Mouse (Mus musculus): ENCODE results near the gene Amacr. TPM values are rescaled to one million over a fixed set of nuclear protein-coding genes. Genes with fewer than 3 reads are reported as not detected.

Gene Amacr
- total RNA-seq (2021), result 10 to 100 TPM; 10.5 to 11.6 TPM

DNA sequence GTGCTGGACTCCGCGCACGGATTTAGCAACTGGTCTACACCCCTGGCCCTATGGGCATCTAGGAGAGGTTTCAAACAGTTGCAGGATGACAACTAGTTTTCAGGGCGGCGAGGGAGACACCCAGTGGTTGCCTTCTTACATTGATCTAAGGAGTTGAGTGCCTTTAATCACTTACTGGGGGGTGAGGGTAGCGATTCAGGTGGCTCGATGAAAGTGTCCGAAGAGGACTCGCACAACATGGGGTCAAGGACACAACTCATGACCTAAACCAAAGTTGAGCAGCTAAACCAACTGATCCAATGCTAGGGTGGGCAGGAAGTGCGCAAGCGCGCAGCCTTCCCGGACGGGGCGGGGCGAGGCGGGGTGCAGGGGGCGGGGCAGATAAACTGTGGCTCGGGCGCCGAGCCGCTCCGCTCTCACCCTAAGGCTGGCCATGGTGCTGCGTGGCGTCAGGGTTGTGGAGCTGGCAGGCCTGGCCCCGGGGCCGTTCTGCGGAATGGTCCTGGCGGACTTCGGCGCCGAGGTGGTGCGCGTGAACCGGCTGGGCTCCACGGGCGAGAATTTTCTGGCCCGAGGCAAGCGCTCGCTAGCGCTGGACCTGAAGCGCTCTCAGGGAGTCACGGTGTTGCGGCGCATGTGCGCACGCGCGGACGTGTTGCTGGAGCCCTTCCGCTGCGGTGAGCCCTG is at the start of gene Amacr:
Gene Amacr, plus strand, starts transcription at position 380 of the 687 bp plus-strand sequence.
- DNase-seq (ENCODE audit: extremely low spot score in 1 of 2, low spot score in 1 of 2), result peak; percentile 78 to 92

DNA sequence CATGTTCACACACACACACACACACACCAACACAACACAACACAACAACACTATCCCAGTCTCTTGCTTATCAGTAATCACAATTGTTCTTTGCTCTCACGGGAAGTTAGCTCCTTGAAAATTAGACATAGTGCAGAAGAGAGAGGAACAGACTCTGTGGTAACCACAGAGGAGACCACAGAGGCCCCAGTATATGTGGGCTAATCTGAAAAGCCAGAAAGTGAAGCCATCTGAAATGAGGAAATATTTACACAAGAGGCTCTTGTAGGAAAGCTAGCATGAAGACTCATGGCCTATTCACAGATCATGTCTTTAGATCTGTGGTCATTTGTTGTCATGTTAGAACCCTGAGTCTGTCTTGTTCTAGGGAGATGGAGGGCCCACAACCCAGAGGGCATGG is 47.6 kb upstream of the Amacr start:
- DNase-seq (ENCODE audit: extremely low spot score in 1 of 2, low spot score in 1 of 2), result no peak

DNA sequence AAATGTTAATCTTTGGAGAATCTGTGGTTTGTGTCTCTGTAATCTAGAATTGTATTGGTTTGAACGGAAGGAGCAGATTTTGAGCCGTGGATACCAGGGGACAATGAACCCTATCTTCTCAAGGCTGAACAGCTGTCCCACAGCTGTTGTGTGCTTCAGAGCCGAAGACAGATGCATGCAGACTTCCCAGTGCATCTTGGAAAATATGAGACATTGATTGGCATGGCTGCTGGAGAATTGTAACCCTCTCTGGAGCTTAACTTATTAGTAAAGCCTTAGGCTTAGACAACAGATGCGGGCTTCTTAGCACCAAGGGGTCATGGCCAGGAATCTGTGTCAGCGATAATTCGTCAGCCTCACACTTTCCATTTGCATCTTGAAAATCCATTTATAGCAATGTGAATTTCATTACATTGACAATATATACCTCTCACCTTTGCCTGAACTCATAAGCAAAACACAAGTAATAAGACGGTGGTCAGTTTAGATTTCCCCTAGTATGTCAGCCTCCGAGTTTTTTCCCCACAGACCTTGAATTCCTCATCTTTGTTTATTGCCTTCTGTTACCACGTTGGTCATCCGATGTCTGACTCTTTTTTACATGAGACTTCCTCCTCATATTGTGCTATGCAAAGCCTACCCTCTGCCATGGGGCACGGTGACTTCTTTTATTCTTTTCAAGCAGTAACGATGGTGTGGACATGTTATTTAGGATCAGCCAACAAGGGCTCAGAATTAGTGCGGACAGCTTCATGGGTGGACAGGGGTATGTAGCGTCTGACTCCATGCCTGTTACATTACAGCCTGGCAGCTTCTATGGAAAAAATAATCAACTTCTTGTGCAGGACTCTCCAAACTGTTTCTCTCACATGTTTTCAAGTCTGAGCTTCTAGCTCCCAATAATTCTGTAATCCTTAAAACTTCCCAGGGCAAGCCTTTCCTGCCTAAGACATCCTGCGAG is 41.1 kb upstream of the Amacr start:
- DNase-seq (ENCODE audit: extremely low spot score in 1 of 2, low spot score in 1 of 2), result no peak

DNA sequence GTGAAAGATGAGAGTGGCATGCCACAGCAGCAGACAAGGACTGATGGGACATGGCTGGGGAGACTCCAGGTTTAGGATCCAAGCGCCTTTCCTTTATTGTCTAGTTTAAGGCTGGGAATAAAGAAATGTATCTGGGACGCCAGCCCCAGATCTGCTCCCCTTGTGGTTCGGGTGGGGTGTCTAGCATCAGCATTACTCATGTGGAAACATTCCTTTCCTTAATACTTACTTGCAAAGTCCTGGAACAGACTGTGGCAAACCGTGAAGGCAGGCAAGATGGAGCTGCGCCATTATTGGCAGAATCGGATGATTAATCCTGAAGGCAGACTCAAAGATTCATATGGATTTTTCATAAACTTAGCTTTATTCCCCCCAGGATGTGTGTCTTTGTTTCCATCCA is 39.7 kb upstream of the Amacr start:
- no peak for DNase-seq (ENCODE audit: extremely low spot score in 1 of 2, low spot score in 1 of 2)

DNA sequence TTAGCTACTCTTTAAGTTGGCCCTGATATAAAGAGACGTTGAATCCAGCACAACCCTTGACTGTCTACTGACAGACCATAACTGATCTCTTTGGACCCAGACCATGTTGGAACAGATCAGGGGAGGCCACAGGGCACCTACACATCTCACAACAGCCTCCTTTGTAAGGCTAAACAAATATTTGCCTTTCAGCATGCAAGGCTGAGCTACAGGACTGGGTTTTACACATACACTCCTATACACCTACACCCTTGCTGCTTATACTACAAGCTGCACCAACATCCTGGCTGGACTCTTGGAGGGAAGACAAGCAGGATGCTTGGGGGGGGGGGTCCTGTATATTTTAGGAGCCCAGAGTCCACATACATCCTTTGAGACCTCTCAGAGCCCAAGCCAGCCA is 33.7 kb upstream of the Amacr start:
- no peak for DNase-seq (ENCODE audit: extremely low spot score in 1 of 2, low spot score in 1 of 2)

DNA sequence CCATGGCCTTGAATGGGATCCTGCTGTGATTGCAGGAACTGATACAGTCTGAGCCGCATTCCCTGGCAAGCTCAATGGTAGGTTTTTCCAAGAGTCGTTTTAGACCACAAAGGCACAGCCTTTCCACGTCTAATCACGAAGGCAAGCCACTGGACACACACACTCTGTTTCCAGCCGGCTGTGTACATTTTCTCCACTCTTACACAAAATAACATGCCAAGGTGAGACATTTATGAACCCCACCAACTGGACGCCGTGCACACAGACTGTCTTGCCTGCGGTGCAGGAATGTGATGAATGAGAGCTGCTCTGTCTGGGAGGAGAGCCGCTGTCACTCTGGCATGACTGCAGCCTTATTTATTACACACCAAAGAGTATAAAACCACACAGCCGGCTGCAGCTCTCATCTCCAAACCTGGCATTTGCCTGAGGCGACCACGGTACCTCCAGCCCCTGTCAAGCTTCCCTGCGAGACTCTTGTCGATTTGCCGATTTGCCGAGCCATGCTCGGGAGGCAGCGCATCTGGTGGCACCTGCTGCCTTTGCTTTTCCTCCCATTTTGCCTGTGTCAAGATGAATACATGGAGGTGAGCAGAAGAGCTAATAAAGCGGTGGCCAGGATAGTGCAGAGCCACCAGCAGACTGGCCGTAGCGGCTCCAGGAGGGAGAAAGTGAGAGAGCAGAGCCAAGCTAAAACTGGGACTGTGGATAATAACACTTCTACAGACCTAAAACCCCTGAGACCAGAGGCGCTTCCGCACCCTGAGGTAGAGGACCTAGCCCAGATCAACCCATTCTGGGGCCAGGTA is 29.4 kb upstream of the Amacr start, which contains the start of gene C1qtnf3:
Gene C1qtnf3, plus strand, starts transcription at position 382 of the 809 bp plus-strand sequence.
- DNase-seq (ENCODE audit: extremely low spot score in 1 of 2, low spot score in 1 of 2), result peak in 1 of 2 experiments; percentile 6

DNA sequence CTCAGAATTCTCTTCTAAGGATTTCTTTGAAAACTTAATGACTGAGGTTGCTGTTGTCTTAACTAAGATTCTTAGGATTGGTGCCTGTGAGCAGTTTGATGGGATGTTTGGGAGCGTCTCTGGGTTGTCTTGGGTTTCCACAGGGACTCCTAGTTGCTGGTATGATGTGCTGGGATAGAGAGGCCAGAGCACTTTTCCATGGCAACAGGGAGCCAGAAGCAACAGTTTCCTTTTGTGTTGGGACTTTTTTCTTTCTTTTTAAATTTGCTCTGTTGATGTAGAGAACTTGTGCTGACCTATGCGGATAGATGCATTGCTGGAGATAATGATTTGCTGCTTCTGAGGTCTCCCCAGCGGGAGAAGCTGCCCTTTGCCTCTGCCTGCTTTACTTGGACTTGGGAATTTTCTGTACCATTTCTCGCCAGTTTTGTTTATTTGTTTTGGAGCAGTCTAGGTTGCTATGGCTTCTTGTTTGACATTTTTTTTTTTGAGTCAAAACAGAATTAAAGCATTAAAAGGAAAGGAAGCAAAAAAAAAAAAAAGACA is 28.7 kb upstream of the Amacr start:
- no peak for DNase-seq (ENCODE audit: extremely low spot score in 1 of 2, low spot score in 1 of 2)

DNA sequence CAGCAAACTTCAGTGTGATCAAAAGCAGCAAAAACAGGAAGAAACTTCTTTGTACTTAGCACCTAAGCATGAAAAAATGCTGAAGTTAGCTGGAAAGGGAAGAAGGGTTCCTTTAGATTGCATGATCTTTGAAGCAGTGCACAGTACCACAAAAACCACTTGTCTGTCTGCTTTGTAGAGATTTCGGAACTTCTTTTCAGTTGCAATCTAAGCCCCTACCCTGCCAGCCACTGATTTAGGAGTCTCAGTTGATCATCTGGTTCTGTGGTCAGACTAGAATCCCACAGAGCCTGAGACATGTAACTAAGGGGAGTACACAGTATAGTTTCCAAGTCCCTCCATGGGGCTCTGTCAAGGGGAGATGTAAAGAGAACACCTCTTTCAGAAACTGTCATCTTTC is 28.1 kb upstream of the Amacr start:
- no peak for DNase-seq (ENCODE audit: extremely low spot score in 1 of 2, low spot score in 1 of 2)

DNA sequence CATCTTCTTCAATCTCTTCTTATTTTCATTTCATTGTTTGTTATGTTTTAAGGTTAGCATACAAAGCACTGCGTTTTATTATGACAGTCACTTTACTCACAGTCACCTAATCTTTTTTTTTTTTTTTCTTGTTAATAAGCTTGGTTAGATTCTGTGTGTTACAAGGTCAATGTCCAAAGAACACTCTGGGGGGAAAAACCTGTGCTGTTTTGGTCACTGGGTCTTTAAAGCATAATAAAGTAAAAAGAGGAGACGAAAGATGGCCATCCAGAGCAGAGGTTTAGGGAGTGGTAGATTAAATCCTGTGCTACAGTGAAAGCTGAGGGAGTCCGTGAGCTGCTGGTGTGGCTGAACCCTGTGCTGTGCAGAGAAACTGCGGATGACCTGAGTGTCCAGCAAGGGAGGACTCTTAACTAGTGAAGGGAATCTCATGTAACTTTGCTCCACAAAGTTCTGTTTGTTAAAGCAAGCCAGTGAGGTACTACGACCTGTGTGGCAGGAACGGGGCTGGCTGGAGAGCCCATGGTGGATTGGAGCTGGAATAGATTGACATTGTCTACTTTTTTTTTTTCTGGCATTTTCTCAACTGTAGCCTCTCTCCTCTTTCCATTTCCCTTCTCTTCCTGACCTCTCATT is 27.1 kb upstream of the Amacr start:
- DNase-seq (ENCODE audit: extremely low spot score in 1 of 2, low spot score in 1 of 2), result no peak

DNA sequence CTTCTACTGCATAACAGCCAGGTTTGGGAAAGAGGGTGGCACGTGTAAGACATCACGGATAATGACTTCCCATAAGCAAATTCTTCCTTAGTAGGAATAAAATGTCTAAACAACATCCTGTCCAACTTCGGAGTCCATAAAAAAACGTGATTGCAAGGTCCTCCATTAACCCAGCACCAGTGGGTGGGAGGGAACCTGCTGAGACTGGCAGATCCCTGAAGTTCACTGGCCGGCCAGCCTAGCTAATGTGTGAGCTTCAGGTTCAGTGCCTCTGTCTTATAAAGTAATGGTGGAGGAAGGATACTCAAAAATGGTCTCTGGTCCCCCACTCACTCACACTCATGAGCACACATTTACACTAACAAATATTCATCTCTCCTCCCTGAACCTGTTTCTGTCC is 26.4 kb upstream of the Amacr start:
- DNase-seq (ENCODE audit: extremely low spot score in 1 of 2, low spot score in 1 of 2), result no peak

DNA sequence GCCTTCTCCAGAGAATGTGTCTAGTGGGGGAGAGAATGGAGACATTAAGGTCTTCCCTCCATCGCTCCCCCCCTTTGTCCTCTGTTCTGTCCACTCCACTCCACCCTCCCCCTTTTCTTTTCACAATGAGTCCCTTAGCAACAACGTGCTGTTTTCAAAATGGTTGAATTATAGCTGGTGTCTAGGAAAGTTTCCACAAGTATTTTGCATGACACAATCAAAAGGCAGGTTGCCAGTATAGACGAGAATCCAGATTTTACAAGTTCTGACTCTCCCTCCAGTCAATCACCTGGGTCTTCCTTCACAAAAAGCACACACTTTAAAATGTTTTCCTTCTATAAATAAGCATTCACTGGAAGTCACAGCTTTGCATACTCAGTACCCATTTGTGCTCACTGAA is 24.9 kb upstream of the Amacr start:
- no peak for DNase-seq (ENCODE audit: extremely low spot score in 1 of 2, low spot score in 1 of 2)

DNA sequence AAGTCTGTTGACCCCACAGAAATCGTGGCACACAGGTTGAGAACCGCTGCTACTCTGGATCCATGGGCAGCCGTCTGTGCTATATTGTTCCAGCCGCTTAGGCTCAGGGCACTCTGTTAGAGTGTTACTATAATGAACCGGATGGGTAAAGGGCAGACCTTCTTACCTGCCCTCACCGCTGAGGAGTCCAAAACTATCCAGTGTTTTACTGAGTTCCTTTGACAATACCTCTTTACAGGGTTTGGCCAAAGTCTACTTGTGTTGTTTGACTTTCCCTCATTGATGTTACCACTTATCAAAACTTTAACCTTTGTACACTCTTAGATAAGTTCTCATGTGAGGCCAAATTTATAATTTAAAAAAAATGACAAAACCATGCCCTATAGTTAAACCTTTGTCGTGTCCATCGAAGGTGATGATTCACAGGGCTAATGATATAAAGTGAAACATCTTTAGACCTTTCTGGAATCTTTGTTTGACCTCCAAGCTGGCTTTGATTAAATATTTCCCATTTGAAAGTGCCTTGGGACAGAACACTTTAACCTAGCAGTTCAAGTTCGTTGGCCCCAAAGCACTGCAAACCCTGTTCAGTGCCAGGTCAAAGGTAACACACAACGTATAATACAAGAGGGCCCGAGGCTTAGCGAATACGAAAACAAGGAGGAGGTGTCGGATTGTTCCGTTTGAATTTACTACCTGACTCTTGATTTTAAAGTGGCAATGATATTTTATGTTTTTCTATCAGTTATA is 22.1 kb upstream of the Amacr start:
- no peak for DNase-seq (ENCODE audit: extremely low spot score in 1 of 2, low spot score in 1 of 2)

DNA sequence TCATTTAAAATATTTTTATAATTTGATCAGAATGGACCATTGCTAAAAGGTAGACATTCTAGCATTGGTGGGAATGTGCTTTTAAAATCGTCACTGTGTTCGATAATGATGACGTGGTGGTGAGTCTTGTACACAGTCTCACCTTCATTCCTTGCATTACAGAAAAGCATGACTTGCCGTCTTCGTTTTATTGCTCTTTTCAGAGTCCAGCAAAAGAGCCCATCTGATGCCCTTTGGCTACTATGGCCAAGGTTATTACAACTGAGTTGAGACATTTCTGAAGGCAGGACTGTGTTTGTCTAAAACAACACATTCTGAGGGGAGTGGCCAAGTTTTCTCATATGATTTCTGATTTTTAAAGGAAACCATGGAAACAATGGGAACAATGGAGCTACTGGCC is 21.3 kb upstream of the Amacr start:
- DNase-seq (ENCODE audit: extremely low spot score in 1 of 2, low spot score in 1 of 2), result no peak

DNA sequence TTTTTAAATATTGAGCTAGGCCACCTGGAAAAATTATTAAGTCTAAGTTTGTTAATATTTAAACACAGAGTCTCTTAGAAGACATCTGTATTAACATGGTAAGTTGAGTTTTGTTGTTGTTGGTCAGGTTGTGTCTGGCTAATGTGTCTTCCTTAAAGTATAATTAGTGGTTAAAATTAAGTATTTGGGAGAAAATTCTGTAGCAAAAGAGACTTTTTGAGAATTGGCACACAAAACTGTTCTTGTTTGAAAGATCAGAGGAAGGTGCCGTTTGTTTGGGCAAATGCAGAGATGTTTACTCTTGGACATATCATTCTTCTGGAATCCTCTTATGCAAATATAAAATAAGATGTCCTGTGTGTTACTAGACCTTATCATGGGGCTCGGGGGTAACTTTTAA is 19.0 kb upstream of the Amacr start:
- DNase-seq (ENCODE audit: extremely low spot score in 1 of 2, low spot score in 1 of 2), result no peak

DNA sequence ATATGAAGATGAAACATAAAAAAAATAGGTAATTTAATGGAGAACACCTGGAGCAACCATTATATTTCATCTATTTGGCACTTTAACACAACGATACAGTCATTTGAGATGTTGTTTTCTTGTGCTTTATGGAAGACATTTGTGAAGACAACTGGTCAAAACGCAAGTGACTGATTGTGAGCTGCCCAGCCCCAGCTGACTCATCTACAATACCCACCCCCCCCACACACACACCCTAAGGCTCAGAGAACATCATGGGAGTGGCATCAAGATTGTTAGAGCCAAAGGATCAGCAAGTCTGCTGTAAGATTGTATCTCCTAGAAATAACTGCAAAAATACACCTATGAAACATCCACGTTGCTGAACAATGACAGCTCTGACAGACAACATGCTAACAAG is 12.1 kb upstream of the Amacr start:
- no peak for DNase-seq (ENCODE audit: extremely low spot score in 1 of 2, low spot score in 1 of 2)

DNA sequence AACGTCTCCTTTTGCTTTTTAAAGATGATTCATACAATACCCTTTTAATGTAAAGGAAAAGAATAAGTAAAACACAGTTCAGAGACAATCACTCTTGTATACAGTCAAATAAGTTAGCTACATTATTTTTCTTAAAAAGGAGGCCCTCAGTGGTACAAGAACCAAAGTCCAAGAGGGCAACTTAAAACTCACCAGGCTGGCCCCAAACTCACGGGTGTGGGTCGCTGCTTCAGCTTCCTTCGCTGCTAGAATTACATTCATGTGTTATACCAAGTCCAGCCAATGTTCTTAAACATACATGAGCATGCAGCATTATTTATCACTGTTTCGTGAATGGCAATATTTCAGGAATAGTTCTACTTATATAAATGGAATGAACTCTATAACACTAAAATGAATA is 10.8 kb upstream of the Amacr start:
- no peak for DNase-seq (ENCODE audit: extremely low spot score in 1 of 2, low spot score in 1 of 2)

DNA sequence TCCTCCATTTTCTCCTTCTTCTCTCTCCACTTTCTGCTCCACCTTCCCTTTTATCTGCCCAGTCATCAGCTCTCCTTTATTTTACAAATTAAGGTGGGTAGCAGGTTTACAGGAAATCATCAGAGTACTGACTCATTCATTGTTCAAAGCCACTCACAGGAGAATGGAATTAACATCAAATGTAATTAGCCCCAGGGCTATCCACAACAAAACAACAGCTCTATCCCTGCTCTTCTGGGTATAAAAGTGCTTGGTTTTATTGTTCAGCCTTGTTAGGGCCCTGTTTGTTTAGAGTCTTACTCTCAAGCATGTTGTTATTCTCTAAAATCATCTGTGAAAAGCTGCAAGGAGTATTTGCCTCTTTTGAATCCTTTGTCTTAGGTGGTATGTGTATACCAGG is 4.4 kb upstream of the Amacr start:
- no peak for DNase-seq (ENCODE audit: extremely low spot score in 1 of 2, low spot score in 1 of 2)

DNA sequence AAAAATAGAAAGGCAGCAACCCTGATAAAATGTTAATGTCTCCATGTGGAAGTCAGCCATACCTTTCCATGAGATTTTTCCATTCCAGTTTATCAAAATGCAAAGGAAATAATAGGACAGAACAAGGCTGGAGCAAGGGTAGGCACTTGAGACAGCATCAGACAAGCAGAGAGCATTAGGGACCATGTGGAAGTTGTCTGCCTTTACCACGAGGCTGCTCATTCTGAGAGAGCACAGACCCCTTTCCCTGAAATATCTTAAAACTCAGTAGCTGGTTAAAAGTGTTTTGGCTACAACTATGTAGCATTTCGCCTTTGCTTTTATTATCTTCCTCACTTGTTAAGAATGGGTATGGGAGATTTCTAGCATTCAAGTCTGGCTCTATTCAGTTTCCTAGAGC is 844 bp upstream of the Amacr start:
- DNase-seq (ENCODE audit: extremely low spot score in 1 of 2, low spot score in 1 of 2), result no peak

DNA sequence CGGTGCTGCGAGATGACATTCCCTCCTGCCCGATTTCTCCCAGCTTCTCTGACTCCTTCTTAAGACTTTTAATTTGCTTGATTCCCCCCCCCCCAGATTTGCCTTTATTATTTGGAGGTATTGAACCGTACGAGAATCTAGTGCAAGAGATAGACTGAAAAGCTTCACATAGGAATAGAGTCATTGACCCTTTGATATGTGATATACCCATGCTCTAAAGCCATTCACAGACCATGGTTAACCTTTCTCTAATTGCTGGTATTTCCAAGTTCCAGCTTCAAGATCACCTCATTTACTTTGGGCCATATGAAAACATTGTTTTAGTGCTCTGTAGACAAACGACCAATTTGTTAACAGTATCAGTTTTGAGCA is 494 bp downstream of the Amacr start:
- DNase-seq (ENCODE audit: extremely low spot score in 1 of 2, low spot score in 1 of 2), result no peak

Measured in layer of hippocampus, postnatal 25 days (tissue).